Mouse (Mus musculus) megakaryocyte, embryonic 14.5 days (primary cell): ENCODE results near the gene Cd300lb. TPM values are rescaled to one million over a fixed set of nuclear protein-coding genes. Genes with fewer than 3 reads are reported as not detected.

Experiments
- H3K27me3 ChIP-seq: replicated peaks from 2 replicates; pipeline ENCODE3; 2012; ENCODE audit warnings: inconsistent platforms
- H3K36me3 ChIP-seq: replicated peaks from 2 replicates; pipeline ENCODE3; 2012; ENCODE audit warnings: low read length, inconsistent platforms, mixed read lengths
- H3K4me1 ChIP-seq: 2 replicates; pipeline ENCODE4 v1.6.1; 2012; ENCODE audit warnings: inconsistent platforms
- H3K4me3 ChIP-seq: replicated peaks from 2 replicates; pipeline ENCODE3; 2012; ENCODE audit warnings: moderate library complexity, mild to moderate bottlenecking, inconsistent platforms
- H3K9me3 ChIP-seq: 2 replicates; pipeline ENCODE4 v1.6.1; 2012; ENCODE audit warnings: inconsistent platforms
- FLI1 ChIP-seq: IDR thresholded peaks from 2 replicates; pipeline ENCODE4 v1.6.1; 2012; ENCODE audit warnings: low read length, inconsistent platforms, mixed read lengths
- GATA1 ChIP-seq: IDR thresholded peaks from 3 replicates; pipeline ENCODE4 v1.6.1; 2012; ENCODE audit warnings: mixed read lengths, low read length, inconsistent platforms, borderline replicate concordance
- polyA plus RNA-seq: library from polyadenylated mRNA; stranded (reverse); fragments of >175 nt; gene quantifications from 2 replicates; pipeline ENCODE4 v1.2.3, GENCODE M21; 2012; ENCODE audit warnings: low replicate concordance; ENCODE audit not compliant: insufficient read depth

Gene Cd300lb
- polyA plus RNA-seq, 1 experiment, result 1.3 TPM

DNA sequence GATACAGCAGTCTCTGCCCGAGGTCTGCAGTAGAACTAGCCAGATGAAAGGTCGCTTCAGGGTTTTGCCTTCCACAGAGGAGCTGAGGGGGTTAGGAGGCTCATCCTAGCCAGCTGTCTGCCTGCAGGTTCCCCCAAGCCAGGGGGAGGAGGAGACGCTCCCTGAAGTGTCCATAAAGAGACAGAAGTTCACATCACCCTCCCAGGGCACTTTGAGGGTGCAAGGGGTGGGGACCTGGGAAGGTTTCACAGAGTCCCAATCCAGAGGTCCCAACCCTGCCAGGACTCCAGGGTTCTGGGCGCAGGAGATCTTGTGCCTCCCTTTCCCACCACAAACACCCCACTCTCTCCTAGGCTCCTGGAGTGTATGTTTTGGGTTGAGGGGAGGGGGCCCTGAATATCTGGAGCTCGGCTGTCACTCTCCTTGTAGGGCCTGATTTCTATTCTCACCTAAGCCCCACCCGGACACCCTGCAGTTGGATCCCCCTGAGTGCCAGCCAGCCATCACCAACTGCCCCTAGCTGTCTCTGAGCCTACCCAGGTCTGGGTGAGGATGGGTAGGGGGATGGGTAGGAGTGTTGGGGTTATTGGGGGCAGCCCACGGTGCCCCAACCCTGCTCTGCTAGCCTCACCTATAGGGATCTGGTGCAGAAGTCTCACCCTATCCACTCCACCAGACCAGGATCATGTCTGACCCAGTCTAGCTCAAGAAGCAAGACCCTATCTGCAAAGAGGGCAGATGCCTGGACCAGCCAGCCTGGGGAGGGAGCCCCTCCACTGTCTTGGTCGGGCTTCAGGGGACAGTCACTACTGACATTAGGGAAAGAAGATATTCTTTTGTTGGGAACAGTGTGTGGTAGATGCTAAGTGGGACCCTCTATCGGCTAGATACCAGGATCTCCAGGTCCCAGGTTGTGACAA, 59.7 kb downstream of the Cd300lb start:
- Histone ChIP-seq H3K9me3 (no peaks in the 10 kb centered on the region), H3K4me1 (peaks cover 50% of the 10 kb centered on the region), H3K4me3 (no peak overlapping the region), H3K36me3 (peaks cover 32% of the 10 kb centered on the region), H3K27me3 (peaks cover 22% of the 10 kb centered on the region)
- TF ChIP-seq GATA1 (no peak), FLI1 (no peak)

DNA sequence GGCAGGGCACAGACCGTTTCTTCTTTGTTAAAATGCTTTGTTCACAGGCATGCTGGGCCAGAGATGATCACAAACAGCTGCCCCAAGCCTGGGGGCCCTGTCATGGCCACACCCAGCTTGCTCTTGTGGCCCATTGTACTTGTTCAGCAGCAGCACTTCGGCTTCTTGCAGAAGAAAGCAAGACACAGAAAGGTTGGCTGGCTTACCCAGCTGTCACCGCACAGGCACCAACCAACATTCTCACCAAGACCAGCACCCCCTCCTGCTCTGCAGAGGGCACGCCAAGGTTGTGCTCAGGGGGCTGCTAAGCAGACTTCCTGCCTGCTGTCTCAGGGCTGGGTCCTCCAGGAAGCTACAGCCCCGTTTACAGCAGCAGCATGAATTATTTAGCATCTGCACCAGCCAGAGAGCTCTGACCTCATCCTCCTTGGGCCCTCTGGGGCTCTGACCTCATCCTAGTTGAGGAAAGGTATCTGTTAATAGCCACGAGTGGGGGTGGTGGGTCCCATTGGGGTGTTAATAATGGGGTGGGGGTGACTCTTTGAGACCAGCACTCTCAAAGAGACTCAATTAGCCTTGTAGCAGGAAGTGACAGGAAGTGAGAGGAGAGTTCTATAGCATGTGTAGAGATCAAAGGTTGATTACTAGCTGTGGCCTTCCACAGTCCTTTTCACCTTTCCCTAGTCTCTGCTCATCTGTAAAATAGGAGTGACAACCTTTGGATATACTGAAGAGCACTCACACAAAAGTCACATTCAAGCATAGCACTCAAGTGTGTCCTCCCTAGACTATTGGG, 61.0 kb downstream of the Cd300lb start:
- peaks cover 62% of the 10 kb centered on the region for H3K4me1 ChIP-seq
- no peak overlapping the region for H3K4me3 ChIP-seq
- H3K27me3 ChIP-seq, result peaks cover 32% of the 10 kb centered on the region
- no peak for TF ChIP-seq GATA1
- H3K9me3 ChIP-seq, result no peaks in the 10 kb centered on the region
- peaks cover 45% of the 10 kb centered on the region for H3K36me3 ChIP-seq

Other genes starting within 250 kb of the Cd300lb start
- gene Dnaic2, start 207.0 kb downstream of the Cd300lb start, polyA plus RNA-seq, result 7.0 TPM in 1 of 2 replicates, not detected in the other
- gene Kif19a, start 169.0 kb downstream of the Cd300lb start, polyA plus RNA-seq, result 2.7 and 4.2 TPM in 2 replicates
- 0.04 TPM in 1 of 2 replicates, not detected in the other for gene Btbd17, start 138.4 kb downstream of the Cd300lb start, polyA plus RNA-seq
- not detected in 2 replicates for gene Gpr142, start 135.5 kb downstream of the Cd300lb start, polyA plus RNA-seq
- gene Gprc5c, start 83.2 kb downstream of the Cd300lb start, polyA plus RNA-seq, result 3.2 and 4.8 TPM in 2 replicates
- 3.4 and 3.6 TPM in 2 replicates for gene Cd300a, start 44.3 kb downstream of the Cd300lb start, polyA plus RNA-seq
- gene Cd300c, start 34.8 kb upstream of the Cd300lb start, polyA plus RNA-seq, result not detected in 2 replicates
- gene Cd300ld, start 55.5 kb upstream of the Cd300lb start, polyA plus RNA-seq, result 0.63 TPM in 1 of 2 replicates, not detected in the other
- gene Cd300c2, start 67.5 kb upstream of the Cd300lb start, polyA plus RNA-seq, result 3.5 TPM in 1 of 2 replicates, not detected in the other
- gene Cd300ld2, start 81.8 kb upstream of the Cd300lb start, polyA plus RNA-seq, result not detected in 2 replicates
- not detected in 2 replicates for gene Cd300ld4, start 92.6 kb upstream of the Cd300lb start, polyA plus RNA-seq
- not detected in 2 replicates for gene Cd300ld5, start 103.4 kb upstream of the Cd300lb start, polyA plus RNA-seq
- gene Cd300ld3, start 114.0 kb upstream of the Cd300lb start, polyA plus RNA-seq, result 1.1 TPM in 1 of 2 replicates, not detected in the other
- not detected in 2 replicates for gene Cd300e, start 127.8 kb upstream of the Cd300lb start, polyA plus RNA-seq
- gene Rab37, start 157.0 kb upstream of the Cd300lb start, polyA plus RNA-seq, result 8.4 and 19.8 TPM in 2 replicates
- gene Cd300lf, start 199.6 kb upstream of the Cd300lb start, polyA plus RNA-seq, result 1.2 and 3.4 TPM in 2 replicates
- gene Slc9a3r1, start 229.0 kb upstream of the Cd300lb start, polyA plus RNA-seq, result 123 and 223 TPM in 2 replicates